Mouse (Mus musculus) spleen, adult 2 months (tissue): ENCODE measurements around the gene Lonrf2.

Experiments used
- CTCF ChIP-seq: fragments of 200-500 bp; IDR thresholded peaks from 2 replicates; pipeline ENCODE4 v1.5.1; 2011; ENCODE audit warnings: mild to moderate bottlenecking, inconsistent platforms; ENCODE audit not compliant: insufficient read depth, insufficient read length, insufficient replicate concordance; ENCODE audit errors: extremely low read depth
- POLR2A ChIP-seq: fragments of 200-500 bp; IDR thresholded peaks from 2 replicates; pipeline ENCODE4 v1.6.1; 2011; ENCODE audit warnings: low read depth, low read length, inconsistent platforms

DNA sequence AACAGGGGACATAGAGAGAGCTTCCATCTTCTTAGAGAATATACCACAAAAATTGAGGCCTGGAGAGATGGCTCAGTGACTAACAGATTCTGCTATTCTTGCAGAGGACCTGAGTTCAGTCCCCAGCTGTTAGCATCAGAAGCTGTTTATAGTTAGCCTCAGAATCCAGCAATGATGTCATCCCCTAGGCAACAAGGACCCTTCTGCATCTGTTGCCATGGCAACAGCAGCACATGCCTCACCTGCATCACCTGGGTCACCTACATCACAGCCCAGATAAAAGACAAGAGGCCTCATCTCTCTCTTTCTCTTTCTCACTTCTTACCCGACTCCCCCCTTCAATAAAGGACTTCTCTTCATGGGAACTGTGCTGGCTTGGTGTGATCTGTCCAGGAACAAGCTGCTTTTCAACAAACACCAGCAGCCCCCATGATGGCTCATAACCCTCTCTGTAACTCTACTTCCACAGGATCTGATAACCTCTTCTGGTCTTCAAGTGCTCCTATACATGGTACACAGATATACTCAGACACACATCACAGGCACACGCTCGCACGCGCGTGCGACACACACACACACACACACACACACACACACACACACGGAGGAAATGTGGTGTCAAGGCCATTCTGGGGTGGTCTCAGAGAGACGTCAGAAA, 24.5 kb upstream of the Lonrf2 start:
- no peak for TF ChIP-seq CTCF
- TF ChIP-seq POLR2A = no peak
